Mouse (Mus musculus): ENCODE results near the gene Limch1. TPM values are rescaled to one million over a fixed set of nuclear protein-coding genes. Genes with fewer than 3 reads are reported as not detected.

Limch1 gene
- polyA plus RNA-seq, 1 experiment: not detected

DNA sequence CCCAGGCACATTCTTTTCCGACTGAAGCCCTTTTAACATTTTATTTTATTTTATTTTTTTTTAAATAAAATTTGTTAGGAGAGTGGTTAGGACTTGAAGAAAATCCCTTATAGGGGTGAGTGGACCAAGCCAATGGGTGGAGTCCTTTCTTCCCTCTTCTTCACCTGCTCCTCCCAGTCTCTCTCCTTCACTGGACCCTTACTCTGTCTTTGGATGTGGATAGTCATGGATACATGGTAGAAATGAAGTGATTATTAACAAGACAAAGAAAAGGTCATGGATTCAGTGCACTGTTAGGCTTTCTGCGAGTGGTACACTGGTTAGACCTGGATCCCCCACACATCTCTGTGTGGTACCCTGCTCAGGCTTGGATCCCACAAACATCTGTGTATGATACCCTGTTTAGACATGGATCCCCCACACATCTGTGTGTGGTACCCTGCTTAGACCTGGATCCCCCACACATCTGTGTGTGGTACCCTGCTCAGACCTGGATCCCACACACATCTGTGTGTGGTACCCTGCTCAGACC lies 12.1 kb downstream of the Limch1 start:
- TF ChIP-seq POLR2A (IDR thresholded peaks at IDR 0.05; ENCODE audit: borderline replicate concordance, low read depth, low read length) (no peak), CTCF (IDR thresholded peaks at IDR 0.05; ENCODE audit: low read depth, low read length) (no peak)
- Histone ChIP-seq H3K27ac (ENCODE audit: insufficient read depth, low read depth, low read length) (no peak overlapping the region), H3K4me3 (ENCODE audit: insufficient read depth, low read length) (no peak overlapping the region), H3K4me1 (ENCODE audit: control insufficient read depth, insufficient read depth, low read length) (peaks cover 4% of the 10 kb centered on the region)

GRCm38 (mm10) chr5:66759354-66759753 lies 13.7 kb downstream of the Limch1 start:
- no peak overlapping the region for H3K27ac ChIP-seq (ENCODE audit: insufficient read depth, low read depth, low read length)
- no peak overlapping the region for H3K4me3 ChIP-seq (ENCODE audit: insufficient read depth, low read length)
- TF ChIP-seq POLR2A (IDR thresholded peaks at IDR 0.05; ENCODE audit: borderline replicate concordance, low read depth, low read length): no peak
- no peak for TF ChIP-seq CTCF (IDR thresholded peaks at IDR 0.05; ENCODE audit: low read depth, low read length)
- H3K4me1 ChIP-seq (ENCODE audit: control insufficient read depth, insufficient read depth, low read length): no peaks in the 10 kb centered on the region; the same call in 1 of the 2 replicates

DNA sequence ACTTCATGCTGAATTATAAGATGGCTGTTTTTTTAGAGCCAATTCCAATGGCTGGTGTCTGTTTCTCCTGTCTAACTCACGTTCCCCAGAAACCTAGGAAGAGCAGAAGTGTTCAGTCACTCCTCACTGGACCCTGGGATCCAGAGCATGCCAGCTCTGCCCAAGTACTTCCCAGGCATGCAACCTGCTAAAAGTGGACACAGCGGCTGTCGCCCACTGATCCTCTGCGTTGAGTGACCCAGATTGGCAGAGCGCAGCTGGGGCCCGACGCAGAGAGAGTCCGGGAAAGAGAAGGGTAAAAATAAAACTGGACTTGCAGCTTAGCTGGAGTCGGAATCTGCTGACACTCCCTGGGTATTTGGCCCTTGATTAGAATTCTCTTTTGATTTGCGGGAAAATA lies 15.1 kb downstream of the Limch1 start:
- TF ChIP-seq POLR2A (IDR thresholded peaks at IDR 0.05; ENCODE audit: borderline replicate concordance, low read depth, low read length) (no peak), CTCF (IDR thresholded peaks at IDR 0.05; ENCODE audit: low read depth, low read length) (no peak)
- Histone ChIP-seq H3K4me1 (ENCODE audit: control insufficient read depth, insufficient read depth, low read length) (no peaks in the 10 kb centered on the region), H3K4me3 (ENCODE audit: insufficient read depth, low read length) (no peak overlapping the region), H3K27ac (ENCODE audit: insufficient read depth, low read depth, low read length) (no peak overlapping the region)

DNA sequence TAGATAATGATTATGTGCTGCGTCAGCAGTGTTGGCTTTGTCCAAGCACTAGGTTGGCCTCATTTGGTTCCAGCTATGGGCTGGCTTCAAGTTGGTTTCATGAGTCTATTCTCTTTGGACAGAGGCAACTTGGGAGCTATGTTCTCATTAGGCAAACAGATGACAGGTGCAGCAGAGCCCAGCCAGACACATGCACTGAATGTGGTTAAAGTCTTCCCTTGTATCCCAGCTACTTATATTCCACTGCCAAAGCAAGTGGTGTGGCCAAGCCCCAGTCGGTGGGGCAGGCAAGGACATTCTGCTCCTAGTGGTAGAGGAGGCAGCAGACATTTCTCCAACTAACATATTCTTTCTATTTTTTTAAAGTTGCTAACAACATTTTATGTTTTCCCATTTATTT lies 16.4 kb downstream of the Limch1 start:
- H3K27ac ChIP-seq (ENCODE audit: insufficient read depth, low read depth, low read length): no peak overlapping the region
- H3K4me1 ChIP-seq (ENCODE audit: control insufficient read depth, insufficient read depth, low read length): no peaks in the 10 kb centered on the region
- H3K4me3 ChIP-seq (ENCODE audit: insufficient read depth, low read length): no peak overlapping the region
- TF ChIP-seq CTCF (IDR thresholded peaks at IDR 0.05; ENCODE audit: low read depth, low read length) (no peak), POLR2A (IDR thresholded peaks at IDR 0.05; ENCODE audit: borderline replicate concordance, low read depth, low read length) (no peak)

DNA sequence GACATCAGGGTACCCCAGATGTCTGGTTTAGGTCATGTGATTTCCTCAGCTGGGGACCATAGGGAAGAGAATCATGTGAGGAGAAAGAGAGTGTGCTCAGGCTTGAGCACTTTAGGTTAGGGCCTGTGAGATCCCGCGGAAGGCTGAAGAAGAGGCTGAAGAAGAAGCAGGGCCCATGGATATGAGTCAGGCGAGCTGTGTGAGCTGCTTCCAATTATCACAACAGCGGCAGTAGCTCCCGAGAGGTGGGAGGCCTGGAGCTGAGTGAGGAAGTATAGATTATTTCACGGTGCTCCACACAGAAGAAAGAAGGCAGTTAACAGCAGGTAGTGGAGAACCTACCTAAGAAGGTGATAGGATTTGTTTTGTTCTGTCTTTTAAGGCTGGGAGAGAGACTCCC lies 18.5 kb downstream of the Limch1 start:
- TF ChIP-seq POLR2A (IDR thresholded peaks at IDR 0.05; ENCODE audit: borderline replicate concordance, low read depth, low read length): no peak
- TF ChIP-seq CTCF (IDR thresholded peaks at IDR 0.05; ENCODE audit: low read depth, low read length): no peak
- Histone ChIP-seq H3K27ac (ENCODE audit: insufficient read depth, low read depth, low read length) (no peak overlapping the region), H3K4me3 (ENCODE audit: insufficient read depth, low read length) (no peak overlapping the region), H3K4me1 (ENCODE audit: control insufficient read depth, insufficient read depth, low read length) (no peaks in the 10 kb centered on the region)

DNA sequence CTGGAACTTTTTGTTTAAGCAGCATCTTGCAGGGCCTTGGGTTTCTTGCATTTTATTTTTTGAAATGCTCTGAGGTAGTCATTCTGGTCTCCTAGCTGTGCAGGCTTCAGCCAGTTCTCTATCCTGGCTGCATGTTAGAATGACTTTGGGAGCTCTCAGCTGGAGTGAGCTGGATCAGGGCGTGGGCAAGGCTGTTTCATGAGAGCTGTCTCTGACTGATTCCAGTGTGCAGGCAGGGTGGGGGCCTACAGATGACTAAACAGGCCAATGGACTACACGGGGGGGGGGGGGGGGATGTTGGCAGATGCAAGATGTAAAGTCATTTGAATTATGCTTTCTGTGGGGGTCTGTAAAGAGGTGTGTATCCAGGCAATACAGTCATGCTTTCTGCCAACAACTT lies 20.3 kb downstream of the Limch1 start:
- Histone ChIP-seq H3K27ac (ENCODE audit: insufficient read depth, low read depth, low read length) (no peak overlapping the region), H3K4me1 (ENCODE audit: control insufficient read depth, insufficient read depth, low read length) (no peaks in the 10 kb centered on the region), H3K4me3 (ENCODE audit: insufficient read depth, low read length) (no peak overlapping the region)
- no peak for TF ChIP-seq CTCF (IDR thresholded peaks at IDR 0.05; ENCODE audit: low read depth, low read length)
- TF ChIP-seq POLR2A (IDR thresholded peaks at IDR 0.05; ENCODE audit: borderline replicate concordance, low read depth, low read length): no peak

GRCm38 (mm10) chr5:66768034-66768433 lies 22.4 kb downstream of the Limch1 start:
- no peak overlapping the region for H3K27ac ChIP-seq (ENCODE audit: insufficient read depth, low read depth, low read length)
- no peak overlapping the region for H3K4me3 ChIP-seq (ENCODE audit: insufficient read depth, low read length)
- TF ChIP-seq POLR2A (IDR thresholded peaks at IDR 0.05; ENCODE audit: borderline replicate concordance, low read depth, low read length) (no peak), CTCF (IDR thresholded peaks at IDR 0.05; ENCODE audit: low read depth, low read length) (no peak)
- no peaks in the 10 kb centered on the region for H3K4me1 ChIP-seq (ENCODE audit: control insufficient read depth, insufficient read depth, low read length)

DNA sequence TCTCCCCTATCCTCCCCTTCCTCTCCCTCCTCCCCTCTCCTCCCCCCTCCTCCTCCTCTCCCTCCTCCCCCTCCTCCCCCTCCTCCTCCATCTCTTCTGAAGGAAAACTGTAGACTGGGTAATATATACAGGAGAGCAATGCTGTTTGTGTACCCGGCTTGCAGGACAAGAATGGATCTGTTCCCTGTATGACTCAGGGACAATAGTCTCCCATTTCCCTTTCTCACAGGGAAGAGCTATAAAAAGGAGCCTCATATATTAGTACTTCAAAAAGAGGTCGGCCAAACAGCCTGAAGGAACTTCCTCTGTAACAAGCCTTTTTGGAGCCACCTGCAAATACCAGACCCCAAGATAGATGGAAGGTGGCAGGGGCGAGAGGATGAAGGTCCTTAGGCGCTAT lies 23.4 kb downstream of the Limch1 start:
- H3K27ac ChIP-seq (ENCODE audit: insufficient read depth, low read depth, low read length): no peak overlapping the region
- H3K4me3 ChIP-seq (ENCODE audit: insufficient read depth, low read length): no peak overlapping the region
- H3K4me1 ChIP-seq (ENCODE audit: control insufficient read depth, insufficient read depth, low read length): no peaks in the 10 kb centered on the region
- TF ChIP-seq CTCF (IDR thresholded peaks at IDR 0.05; ENCODE audit: low read depth, low read length) (no peak), POLR2A (IDR thresholded peaks at IDR 0.05; ENCODE audit: borderline replicate concordance, low read depth, low read length) (no peak)

GRCm38 (mm10) chr5:66769558-66769957 lies 23.9 kb downstream of the Limch1 start:
- no peak for TF ChIP-seq POLR2A (IDR thresholded peaks at IDR 0.05; ENCODE audit: borderline replicate concordance, low read depth, low read length)
- no peak for TF ChIP-seq CTCF (IDR thresholded peaks at IDR 0.05; ENCODE audit: low read depth, low read length)
- no peak overlapping the region for H3K27ac ChIP-seq (ENCODE audit: insufficient read depth, low read depth, low read length)
- H3K4me3 ChIP-seq (ENCODE audit: insufficient read depth, low read length): no peak overlapping the region
- H3K4me1 ChIP-seq (ENCODE audit: control insufficient read depth, insufficient read depth, low read length): no peaks in the 10 kb centered on the region

GRCm38 (mm10) chr5:66777999-66778710 lies 32.5 kb downstream of the Limch1 start:
- Histone ChIP-seq H3K27ac (ENCODE audit: insufficient read depth, low read depth, low read length) (no peak overlapping the region), H3K4me3 (ENCODE audit: insufficient read depth, low read length) (no peak overlapping the region), H3K4me1 (ENCODE audit: control insufficient read depth, insufficient read depth, low read length) (no peaks in the 10 kb centered on the region)
- TF ChIP-seq POLR2A (IDR thresholded peaks at IDR 0.05; ENCODE audit: borderline replicate concordance, low read depth, low read length) (no peak), CTCF (IDR thresholded peaks at IDR 0.05; ENCODE audit: low read depth, low read length) (no peak)

Measured in bone marrow macrophage, adult 2 months (primary cell).